Mouse (Mus musculus) spleen, postnatal 10 days (tissue): ENCODE results near the gene Astn1.

Experiments
- DNase-seq, 2 experiments: peaks; one replicate each; pipeline ENCODE4 v3.0.0; 2021 to 2022; ENCODE audit warnings: low spot score in 2 of 2

Astn1 gene

GRCm38 (mm10) chr1:158516558-158516957, 154.5 kb downstream of the Astn1 start:
- DNase-seq: no peak

GRCm38 (mm10) chr1:158536195-158536594, 174.1 kb downstream of the Astn1 start:
- DNase-seq: no peak

GRCm38 (mm10) chr1:158536867-158537266, 174.8 kb downstream of the Astn1 start:
- DNase-seq: no peak

- DNase-seq: no peak
Measured at GRCm38 (mm10) chr1:158545095-158545494, 183.0 kb downstream of the Astn1 start.

GRCm38 (mm10) chr1:158546513-158546912, 184.4 kb downstream of the Astn1 start:
- DNase-seq: no peak

GRCm38 (mm10) chr1:158547592-158548211, 185.6 kb downstream of the Astn1 start:
- DNase-seq: no peak

- DNase-seq: no peak
Measured at GRCm38 (mm10) chr1:158548319-158548718, 186.2 kb downstream of the Astn1 start.

GRCm38 (mm10) chr1:158549616-158550015, 187.5 kb downstream of the Astn1 start:
- DNase-seq: no peak

GRCm38 (mm10) chr1:158551951-158552350, 189.9 kb downstream of the Astn1 start:
- DNase-seq: no peak

GRCm38 (mm10) chr1:158553341-158553740, 191.3 kb downstream of the Astn1 start:
- DNase-seq: no peak

GRCm38 (mm10) chr1:158554020-158554505, 192.0 kb downstream of the Astn1 start:
- no peak for DNase-seq

GRCm38 (mm10) chr1:158573168-158573567, 211.1 kb downstream of the Astn1 start:
- no peak for DNase-seq

- no peak for DNase-seq
Measured at GRCm38 (mm10) chr1:158573597-158573996, 211.5 kb downstream of the Astn1 start.

- DNase-seq: no peak
Measured at GRCm38 (mm10) chr1:158575997-158576396, 213.9 kb downstream of the Astn1 start.

GRCm38 (mm10) chr1:158581806-158582205, 219.7 kb downstream of the Astn1 start:
- no peak for DNase-seq

GRCm38 (mm10) chr1:158588903-158589302, 226.8 kb downstream of the Astn1 start:
- DNase-seq: no peak

- DNase-seq: peak in 1 of 2 experiments; percentile 17
Measured at GRCm38 (mm10) chr1:158596726-158597448, 234.8 kb downstream of the Astn1 start.

- no peak for DNase-seq
Measured at GRCm38 (mm10) chr1:158597996-158598395, 235.9 kb downstream of the Astn1 start.

GRCm38 (mm10) chr1:158599435-158599834, 237.4 kb downstream of the Astn1 start:
- DNase-seq: no peak

GRCm38 (mm10) chr1:158603056-158603455, 241.0 kb downstream of the Astn1 start:
- DNase-seq: no peak

GRCm38 (mm10) chr1:158604149-158604548, 242.1 kb downstream of the Astn1 start:
- no peak for DNase-seq

GRCm38 (mm10) chr1:158605597-158605996, 243.5 kb downstream of the Astn1 start:
- no peak for DNase-seq

GRCm38 (mm10) chr1:158606324-158606723, 244.3 kb downstream of the Astn1 start:
- no peak for DNase-seq
